Mouse (Mus musculus) adrenal gland, postnatal 10 days (tissue): Measurements from ENCODE around the gene Eif6. TPM values are rescaled to one million over a fixed set of nuclear protein-coding genes. Genes with fewer than 3 reads are reported as not detected.
A peak's percentile ranks its signal among the peaks of the same experiment; 100 is the strongest.

Experiments used
- DNase-seq: peaks from one replicate; pipeline ENCODE4 v3.0.0; 2021; ENCODE audit warnings: mixed read lengths
- total RNA-seq, 2 experiments: library from RNA; stranded (reverse); gene quantifications; 2 replicates each; pipeline ENCODE4 v1.2.3; 2021

The Eif6 gene
- total RNA-seq, 2 experiments from 2014 or later = 106 to 121 TPM

DNA sequence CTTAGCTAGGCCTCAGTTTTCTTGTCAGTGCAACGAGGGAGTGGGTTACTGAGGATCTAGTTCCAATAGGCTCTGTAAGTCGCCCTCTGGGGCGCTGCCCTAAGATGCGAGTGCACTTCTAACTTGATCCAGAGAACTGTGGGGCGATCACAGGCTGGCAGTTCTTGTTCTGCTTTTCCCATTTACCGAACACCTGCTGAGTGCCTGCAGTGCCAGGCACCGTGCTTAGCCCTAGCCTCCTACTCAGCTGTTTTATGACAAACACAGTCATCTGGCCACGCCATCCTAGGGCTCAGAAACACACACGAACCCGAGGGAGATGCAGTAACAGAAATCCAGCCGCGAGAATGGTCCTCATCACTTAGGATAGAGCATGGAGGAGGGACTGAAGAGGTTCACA lies 33.8 kb downstream of the Eif6 start:
- no peak for DNase-seq

DNA sequence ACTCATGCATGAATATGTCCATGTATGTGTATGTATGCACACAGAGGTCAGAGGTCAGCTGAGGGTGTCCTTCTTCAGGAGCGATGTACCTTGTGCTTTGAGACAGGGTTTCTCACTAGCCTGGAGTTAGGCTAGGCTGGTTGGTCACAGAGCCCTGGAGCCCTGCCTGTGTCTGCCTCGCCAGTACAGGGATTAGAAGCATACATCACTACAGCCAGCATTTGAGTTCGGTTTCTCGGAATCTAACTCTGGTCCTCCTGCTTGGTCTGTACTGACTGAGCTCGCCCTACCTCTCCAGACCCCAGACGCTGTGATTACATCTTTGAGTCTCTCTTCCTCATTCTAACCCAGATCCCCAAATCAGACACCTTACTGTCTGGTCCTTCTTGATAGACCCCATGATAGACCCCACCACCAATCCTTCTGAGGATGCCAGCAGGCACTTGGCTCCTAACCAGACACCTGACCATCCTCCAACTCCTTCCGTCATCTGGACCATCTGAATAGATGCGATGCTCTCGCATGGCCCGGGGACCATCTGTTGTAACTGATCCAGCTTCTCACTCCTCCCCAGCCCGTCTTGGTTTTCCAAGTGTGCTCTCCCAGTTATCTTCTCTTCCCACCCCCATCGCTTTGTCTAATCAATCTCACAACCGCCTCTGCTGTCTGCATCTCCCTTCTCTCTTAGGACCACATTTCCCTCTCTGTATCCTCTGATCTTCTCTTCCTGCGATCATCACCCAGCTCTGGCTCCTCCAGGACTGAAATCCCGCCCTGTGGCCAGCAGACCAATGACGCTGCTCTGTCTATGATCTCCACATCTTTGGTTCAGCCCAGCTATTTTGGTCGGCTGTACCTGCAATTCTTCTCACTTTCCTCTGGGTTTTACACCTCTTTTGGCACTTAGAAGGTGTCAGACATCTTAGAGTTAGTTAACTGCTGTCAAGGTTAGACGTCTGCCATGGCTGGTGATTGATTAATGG lies 38.5 kb downstream of the Eif6 start:
- DNase-seq = no peak

DNA sequence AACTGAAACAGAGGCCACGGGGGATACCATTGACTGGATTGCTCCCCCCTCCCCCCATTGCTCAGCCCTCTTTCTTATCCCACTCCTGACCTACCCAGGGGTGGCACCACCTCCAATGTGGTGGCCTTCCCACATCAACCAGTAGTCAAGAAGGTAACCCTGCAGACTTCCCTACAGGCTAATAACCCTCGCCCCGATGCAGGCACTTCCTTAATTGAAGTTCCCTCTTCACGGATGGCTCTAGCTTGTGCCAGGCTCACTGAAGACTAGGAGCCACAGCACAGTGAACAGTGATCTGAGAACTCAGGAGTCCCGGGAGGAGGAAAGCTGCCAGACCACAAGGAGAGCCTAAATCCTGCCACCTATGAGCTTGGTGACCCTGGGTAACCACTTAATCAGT lies 39.8 kb downstream of the Eif6 start:
- no peak for DNase-seq

DNA sequence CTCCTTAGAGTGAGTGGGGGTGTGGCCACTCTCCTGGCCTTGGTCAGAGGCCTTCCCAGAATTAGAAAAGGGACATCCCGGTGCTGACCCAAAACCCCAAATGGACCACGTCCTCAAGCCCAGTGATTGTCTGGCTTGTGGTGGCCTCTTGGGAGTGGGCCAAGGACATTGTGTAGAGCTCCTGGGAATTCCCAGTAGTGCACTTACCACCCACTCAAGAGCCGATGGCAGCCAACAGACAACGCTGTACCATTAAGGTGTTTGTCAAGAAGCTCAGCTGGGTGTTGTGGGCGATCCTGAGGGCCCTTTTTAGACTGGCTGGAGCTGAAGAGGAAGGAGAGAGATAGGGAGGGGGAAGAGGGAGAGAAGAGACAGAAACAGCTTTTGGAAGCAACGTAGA lies 42.2 kb downstream of the Eif6 start:
- DNase-seq = no peak

DNA sequence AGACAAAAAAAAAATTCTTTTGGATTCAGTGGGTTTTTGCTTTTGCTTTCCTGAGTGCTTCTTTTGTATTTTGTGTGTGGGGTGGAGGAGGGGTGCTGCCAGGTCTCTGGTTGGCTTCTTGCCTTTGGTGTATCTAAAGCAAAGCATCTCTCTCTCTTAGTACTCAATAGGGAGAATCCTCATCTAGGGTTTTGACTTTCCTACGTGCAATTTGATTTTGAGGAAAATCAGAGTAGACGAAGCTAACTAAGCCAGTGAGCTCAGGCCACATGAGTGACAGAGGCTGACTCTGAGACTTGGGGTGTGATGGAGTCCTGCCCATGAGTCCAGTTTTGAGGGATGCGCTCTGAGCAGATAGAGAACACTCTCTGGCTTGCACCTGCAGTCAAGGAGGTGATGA lies 47.2 kb downstream of the Eif6 start:
- no peak for DNase-seq

DNA sequence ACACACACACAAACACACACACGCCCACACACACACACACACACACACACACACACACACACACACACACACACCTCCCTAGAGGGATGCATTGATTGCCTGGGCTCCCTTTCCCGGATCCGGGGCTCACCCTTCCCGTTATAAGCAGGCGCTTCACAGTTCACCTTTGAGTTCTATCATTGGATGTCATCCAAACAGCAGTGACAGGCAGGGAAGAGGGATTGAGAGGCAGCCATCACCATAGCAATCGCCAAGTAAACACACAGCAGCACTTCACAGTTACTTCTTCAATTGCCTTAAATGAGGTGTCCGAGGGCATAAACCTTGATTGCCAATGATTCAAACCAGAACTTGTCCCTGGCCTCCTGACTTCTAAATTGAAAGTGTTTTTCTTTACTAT lies 47.7 kb downstream of the Eif6 start:
- no peak for DNase-seq

DNA sequence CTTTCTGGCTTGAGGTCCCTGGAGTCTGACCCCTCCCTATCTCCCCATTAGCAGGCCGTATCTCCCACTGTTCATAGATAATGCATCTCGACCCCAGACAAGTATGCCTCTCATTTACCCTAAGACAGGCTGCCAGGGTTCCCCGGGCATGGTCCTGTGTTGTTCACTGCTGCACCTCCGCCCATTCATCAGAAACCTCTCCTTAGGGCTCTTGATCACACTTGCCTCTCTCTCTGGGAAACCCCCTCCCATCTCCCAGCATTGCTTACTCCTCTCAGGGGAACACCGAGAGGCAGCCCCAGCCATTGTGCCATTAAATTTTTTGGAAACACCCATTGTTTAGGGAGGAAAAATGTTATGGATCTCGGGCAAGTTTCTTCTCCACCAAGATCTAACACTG lies 48.7 kb downstream of the Eif6 start:
- no peak for DNase-seq

DNA sequence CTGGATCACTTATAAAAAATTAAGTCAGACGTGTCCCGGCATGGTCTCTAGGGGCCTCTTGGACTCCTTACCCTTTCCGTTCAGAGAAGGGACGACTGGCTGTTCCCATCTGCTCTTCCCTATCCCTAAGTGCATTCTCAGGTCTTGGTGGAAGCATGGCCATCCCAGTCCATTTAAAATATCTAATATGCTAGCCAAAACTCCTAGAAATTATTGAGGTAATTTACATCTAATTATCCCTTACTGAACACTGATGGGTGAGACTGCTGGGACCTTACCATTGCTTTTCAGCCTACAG lies 49.1 kb downstream of the Eif6 start:
- DNase-seq = no peak

DNA sequence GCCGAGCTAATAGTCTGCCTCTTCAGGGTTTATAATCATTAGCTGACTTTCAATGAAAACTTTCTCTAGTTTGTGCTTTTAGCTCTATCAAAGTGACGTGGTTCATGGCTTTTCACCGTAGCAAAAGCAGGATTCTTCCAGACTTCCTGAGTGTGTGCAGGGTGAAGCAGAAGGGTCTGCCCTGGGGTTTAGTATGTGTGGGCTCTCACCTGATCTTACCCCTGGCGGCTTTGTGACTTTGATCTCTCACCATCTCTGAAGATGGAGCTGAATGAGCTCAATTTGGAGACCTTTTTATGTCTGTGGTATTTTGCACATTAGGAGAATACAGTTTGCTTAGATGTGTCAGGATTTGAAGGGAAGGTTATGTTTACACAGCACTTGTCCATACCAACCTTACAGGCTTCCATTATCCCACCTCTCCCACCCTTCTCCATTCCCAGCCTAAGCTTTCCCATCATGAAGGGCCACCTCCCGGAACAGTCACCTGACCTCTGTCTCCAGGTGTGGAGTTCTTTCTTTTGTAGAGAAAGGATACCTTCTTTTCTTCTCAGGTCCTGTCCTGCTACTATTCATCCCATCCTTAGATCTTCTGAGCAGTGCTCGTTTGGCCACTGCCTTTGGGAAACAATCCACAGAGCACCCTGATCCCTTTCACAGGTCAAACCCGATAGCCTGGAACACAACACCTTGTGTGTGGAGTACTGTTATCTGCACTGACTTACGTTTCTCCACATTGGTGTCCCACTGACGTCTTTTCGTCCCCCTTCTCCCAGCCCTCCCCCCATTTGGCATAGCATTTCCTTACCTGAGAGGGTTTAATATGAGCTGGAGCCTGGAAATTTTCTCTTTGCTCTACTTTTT lies 49.7 kb downstream of the Eif6 start:
- no peak for DNase-seq

DNA sequence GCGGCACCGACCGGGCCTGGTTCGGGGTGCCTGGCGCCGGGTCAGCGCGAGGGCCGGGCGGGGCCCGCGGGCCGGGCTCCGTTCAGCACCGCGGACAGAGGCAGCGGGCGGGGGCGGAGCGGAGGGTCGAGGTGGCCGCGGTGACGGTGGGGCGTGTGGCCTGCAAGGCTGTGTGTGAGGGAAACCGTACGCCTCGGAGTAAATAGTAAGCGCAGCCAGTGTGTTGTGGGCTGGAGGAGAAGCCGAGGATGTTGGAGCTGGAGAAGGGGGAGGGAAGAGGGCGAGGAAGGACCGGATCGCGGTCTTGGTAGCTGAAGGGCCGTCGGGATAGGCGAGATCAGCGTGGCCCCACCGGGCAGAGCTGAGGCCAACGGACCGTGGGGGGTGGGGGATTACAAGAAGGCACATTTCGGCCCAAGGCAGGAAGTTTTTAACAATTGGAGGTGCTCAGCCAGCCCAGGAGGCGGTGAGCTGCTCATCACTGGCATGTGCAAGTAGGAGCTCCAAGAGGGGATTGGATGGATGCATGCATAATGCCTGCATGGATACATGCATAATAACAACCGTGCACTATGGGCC lies 51.0 kb downstream of the Eif6 start:
- peak; percentile 89 for DNase-seq

DNA sequence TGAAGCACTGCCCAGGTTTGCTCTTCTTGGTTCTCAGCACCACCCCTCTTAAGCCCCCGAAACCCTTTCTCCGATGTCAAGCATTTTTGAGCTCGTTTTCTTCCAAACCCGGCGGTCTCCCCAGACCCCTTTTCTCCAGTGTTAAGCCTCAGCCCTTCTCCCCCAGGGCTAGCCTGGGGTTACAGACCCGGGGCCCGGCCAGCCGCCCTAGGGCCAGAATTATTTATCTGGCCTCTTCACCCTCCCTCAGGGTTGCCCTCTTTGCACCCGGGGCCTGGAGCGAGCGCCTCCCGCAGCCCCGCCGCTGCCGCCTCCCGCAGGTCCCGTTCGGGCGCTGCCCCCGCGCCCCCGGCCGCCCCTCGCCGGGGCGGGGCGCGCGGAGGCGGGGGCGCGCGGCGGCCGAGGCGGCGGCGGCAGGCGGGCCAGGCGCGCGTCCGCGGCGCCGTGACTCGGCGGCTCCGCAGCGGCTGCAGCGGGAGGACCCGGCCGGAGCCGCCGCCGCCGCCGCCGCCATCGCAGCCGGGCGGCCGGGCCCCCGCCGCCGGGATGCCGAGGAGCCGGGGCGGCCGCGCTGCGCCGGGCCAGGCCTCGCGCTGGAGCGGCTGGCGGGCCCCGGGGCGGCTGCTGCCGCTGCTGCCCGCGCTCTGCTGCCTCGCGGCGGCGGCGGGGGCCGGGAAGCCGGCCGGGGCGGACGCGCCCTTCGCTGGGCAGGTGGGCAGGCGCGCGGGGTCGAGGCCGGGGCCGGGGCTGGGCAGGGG lies 51.6 kb downstream of the Eif6 start, which contains the start of gene Mmp24:
Gene Mmp24, plus strand, starts transcription at position 416 of the 758 bp plus-strand sequence.
- DNase-seq = no peak

DNA sequence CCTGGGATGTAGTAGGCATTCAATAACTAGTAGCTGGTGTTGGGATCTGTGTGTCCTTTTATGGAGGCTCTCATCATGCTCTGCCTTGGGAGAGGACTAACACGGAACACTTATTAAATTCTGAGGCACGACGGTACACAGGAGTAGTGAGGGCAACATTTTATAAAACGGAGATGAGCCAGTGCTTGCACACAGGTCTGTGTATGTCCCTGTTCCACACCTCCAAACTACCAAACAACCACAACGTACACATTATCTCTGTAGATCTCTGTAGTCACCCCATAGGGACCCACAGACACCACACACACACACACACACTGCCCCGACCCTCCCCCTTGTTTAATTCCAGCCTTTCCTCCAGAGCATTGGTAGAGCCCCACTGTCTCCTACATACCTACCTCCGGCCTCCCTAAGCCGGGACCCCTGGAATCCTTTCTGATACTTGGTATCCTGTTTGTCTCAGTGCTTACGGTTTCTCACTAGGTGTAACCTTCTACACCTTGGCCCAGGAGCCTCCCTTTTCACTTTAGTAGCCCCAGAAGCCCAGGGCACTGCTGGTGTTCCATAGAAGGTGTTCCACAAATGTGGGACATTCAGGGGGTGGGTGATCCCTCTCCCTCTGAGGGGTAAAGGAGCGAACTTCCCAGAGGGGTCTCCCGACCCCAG lies 52.3 kb downstream of the Eif6 start:
- no peak for DNase-seq

DNA sequence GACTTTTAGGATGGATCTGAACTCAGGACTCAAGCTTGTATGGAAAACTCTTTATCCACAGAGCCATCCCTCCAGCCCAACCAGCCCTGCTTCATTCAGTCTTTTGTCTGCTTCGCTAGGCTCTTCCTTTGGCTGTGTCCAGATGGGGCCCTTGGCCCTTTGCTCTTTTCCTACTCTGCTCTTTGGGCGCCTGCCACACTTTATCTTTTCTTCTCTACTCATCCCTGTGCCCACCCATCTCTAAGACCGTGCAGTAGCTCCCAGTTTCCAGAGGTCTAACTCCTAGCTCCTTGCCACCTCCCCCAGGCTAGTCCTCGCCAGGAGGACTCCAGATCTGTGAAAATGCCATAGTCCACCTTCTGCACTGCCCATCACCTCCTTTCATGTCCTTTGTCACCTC lies 53.1 kb downstream of the Eif6 start:
- DNase-seq = no peak

Other genes starting within 250 kb of the Eif6 start
- 10 to 100 TPM; 41.4 to 48.1 TPM for gene Gss, start 234.1 kb downstream of the Eif6 start, total RNA-seq
- gene Myh7b, start 215.7 kb downstream of the Eif6 start, total RNA-seq = 1 to 10 TPM in 1 of 2 experiments, under 1 TPM in 1; 0.33 to 1.1 TPM
- 100 to 1,000 TPM; 103 to 118 TPM for gene Trpc4ap, start 134.5 kb downstream of the Eif6 start, total RNA-seq
- 10 to 100 TPM; 32.0 to 39.6 TPM for gene Edem2, start 97.5 kb downstream of the Eif6 start, total RNA-seq
- not detected for gene Gm17581, start 91.1 kb downstream of the Eif6 start, total RNA-seq
- 10 to 100 TPM; 20.6 to 34.4 TPM for gene Procr, start 75.8 kb downstream of the Eif6 start, total RNA-seq
- gene Mmp24, start 51.6 kb downstream of the Eif6 start, total RNA-seq = 1 to 10 TPM; 2.5 to 3.4 TPM
- gene BC029722, start 7.5 kb downstream of the Eif6 start, total RNA-seq = 10 to 100 TPM; 54.2 to 56.7 TPM
- gene Fam83c, start 7.9 kb upstream of the Eif6 start, total RNA-seq = not detected
- gene Uqcc1, start 103.4 kb upstream of the Eif6 start, total RNA-seq = 100 to 1,000 TPM; 126 to 179 TPM
- not detected for gene Gm15557, start 113.8 kb upstream of the Eif6 start, total RNA-seq
- gene Gdf5, start 118.4 kb upstream of the Eif6 start, total RNA-seq = 1 to 10 TPM; 1.6 to 3.5 TPM
- gene Cep250, start 129.5 kb upstream of the Eif6 start, total RNA-seq = 10 to 100 TPM; 12.9 to 17.0 TPM
- 1 to 10 TPM; 2.8 to 4.3 TPM for gene 6430550D23Rik, start 181.1 kb upstream of the Eif6 start, total RNA-seq
- 100 to 1,000 TPM; 164 to 172 TPM for gene Ergic3, start 181.1 kb upstream of the Eif6 start, total RNA-seq
- not detected for gene Fer1l4, start 226.0 kb upstream of the Eif6 start, total RNA-seq
- gene Spag4, start 238.2 kb upstream of the Eif6 start, total RNA-seq = 1 to 10 TPM; 4.1 to 4.7 TPM